Comparison of ENCODE assay signal across 22 mouse cellular contexts in the genomic region with DNA sequence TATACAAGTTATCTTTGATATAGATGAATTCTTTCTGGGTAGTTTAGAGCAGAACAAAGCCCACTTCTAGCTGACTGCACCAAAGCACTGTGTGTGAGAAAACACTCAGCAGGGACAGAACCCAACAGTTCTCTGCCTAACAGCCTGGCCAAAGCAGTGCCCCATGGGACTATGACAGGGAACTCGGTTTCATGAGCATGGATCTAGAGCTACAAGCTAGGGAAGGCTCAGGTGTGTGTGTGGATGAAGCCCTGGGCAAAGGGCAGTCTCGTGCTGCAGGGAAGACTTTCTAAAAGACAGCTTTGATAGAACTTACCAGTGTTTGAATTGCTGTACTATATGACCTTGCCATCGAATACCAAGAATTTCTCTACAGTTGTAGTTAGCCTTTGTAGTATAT.
A peak's percentile ranks its signal among the peaks of the same experiment; 100 is the strongest.
DNase-seq lines count a peak whose midpoint lies in the region; ATAC-seq lines count a peak whose summit lies in the region.
"Had no signal": no experiment of that assay in that cellular context is flagged by ENCODE, and none has a peak within 500 bp of the region (broad histone marks: within the 10 kb centered on the region; RNA-seq: fewer than 3 reads in every experiment).

No protein-coding gene starts in this region.

- H3K4me2 ChIP-seq in intestine, embryonic 16.5 days (ENCODE audit: low read depth, low read length) = no peak overlapping the region
- H3K4me2 ChIP-seq: embryonic facial prominence, embryonic 13.5 days; embryonic facial prominence, embryonic 15.5 days; forebrain, embryonic 12.5 days had no signal

- no peaks in the 10 kb centered on the region for H3K36me3 ChIP-seq in intestine, embryonic 16.5 days (ENCODE audit: control insufficient read depth, insufficient read depth, low read length)
- H3K36me3 ChIP-seq: embryonic facial prominence, embryonic 13.5 days; embryonic facial prominence, embryonic 15.5 days; forebrain, embryonic 10.5 days; forebrain, embryonic 12.5 days had no signal

- intact Hi-C loops in left cerebral cortex, postnatal 4 days (cut with DNase I) = no loop called here
- intact Hi-C loops in left cerebral cortex, postnatal 14 days (cut with DNase I) = no loop called here

- H3K9ac ChIP-seq in intestine, embryonic 16.5 days (ENCODE audit: low read depth, low read length) = no peak overlapping the region
- H3K9ac ChIP-seq: embryonic facial prominence, embryonic 13.5 days; embryonic facial prominence, embryonic 15.5 days; forebrain, embryonic 12.5 days had no signal

- peak; percentile 26 to 50 for DNase-seq in cerebellum, postnatal 10 days
- DNase-seq in cerebellum, postnatal 36 days = no peak
- peak; percentile 35 for DNase-seq in left cerebral cortex, postnatal 4 days
- no peak for DNase-seq in left cerebral cortex, postnatal 14 days (ENCODE audit: low spot score in 2 of 2)
- DNase-seq in lung, postnatal 36 days = no peak
- DNase-seq: adrenal gland, adult 2 months; adrenal gland, postnatal 14 days; adrenal gland, postnatal 36 days; cerebellum, adult 11 months; cerebellum, adult 18-20 months; cerebellum, adult 8-10 months; cerebellum, adult 9-11 months; cerebellum, postnatal 25 days; embryo, embryonic 11 days had no signal

- H3K4me3 ChIP-seq in intestine, embryonic 16.5 days (ENCODE audit: low read length) = no peak overlapping the region
- H3K4me3 ChIP-seq: embryonic facial prominence, embryonic 13.5 days; embryonic facial prominence, embryonic 15.5 days; erythroblast, embryonic 14.5 days; forebrain, embryonic 10.5 days; forebrain, embryonic 12.5 days had no signal

- 57% methylated on average over 3 of the region's 3 CpGs for WGBS in intestine, embryonic 16.5 days

- no peak overlapping the region for H3K27ac ChIP-seq in intestine, embryonic 16.5 days (ENCODE audit: low read length)
- H3K27ac ChIP-seq: embryonic facial prominence, embryonic 13.5 days; embryonic facial prominence, embryonic 15.5 days; forebrain, embryonic 10.5 days; forebrain, embryonic 12.5 days had no signal

- no peaks in the 10 kb centered on the region; the same call in 1 of the 2 replicates for H3K4me1 ChIP-seq in intestine, embryonic 16.5 days (ENCODE audit: control insufficient read depth, insufficient read depth, low read length)
- H3K4me1 ChIP-seq: embryonic facial prominence, embryonic 13.5 days; embryonic facial prominence, embryonic 15.5 days; forebrain, embryonic 10.5 days had no signal

- ATAC-seq in intestine, embryonic 16.5 days = peak; percentile 80
- ATAC-seq: forebrain, embryonic 14.5 days; forebrain, embryonic 16.5 days had no signal

- H3K27me3 ChIP-seq in intestine, embryonic 16.5 days (replicated peaks; ENCODE audit: control insufficient read depth, insufficient read depth, low read length) = no peaks in the 10 kb centered on the region
- H3K27me3 ChIP-seq: embryonic facial prominence, embryonic 13.5 days; embryonic facial prominence, embryonic 15.5 days; forebrain, embryonic 12.5 days had no signal

- H3K9me3 ChIP-seq in intestine, embryonic 16.5 days (ENCODE audit: control insufficient read depth, low read length) = no peaks in the 10 kb centered on the region
- H3K9me3 ChIP-seq: embryonic facial prominence, embryonic 13.5 days; embryonic facial prominence, embryonic 15.5 days; forebrain, embryonic 10.5 days; forebrain, embryonic 12.5 days had no signal

Comparison
In these comparisons a context has a peak if more than half of its experiments do, and no peak if none do; other contexts are left out.
1. DNase-seq: peak in cerebellum, postnatal 10 days (2 of 2) and left cerebral cortex, postnatal 4 days (single experiment); none in cerebellum, postnatal 36 days (0 of 2), left cerebral cortex, postnatal 14 days (0 of 2) and lung, postnatal 36 days (single experiment).